Mouse (Mus musculus) midbrain, embryonic 10.5 days (tissue): ENCODE data around the gene Etv4. TPM values are rescaled to one million over a fixed set of nuclear protein-coding genes. Genes with fewer than 3 reads are reported as not detected.

Experiments used
- DNase-seq: peaks from one replicate; pipeline ENCODE4 v3.0.0-alpha.2; 2017; ENCODE audit warnings: low spot score
- H3K27ac ChIP-seq: fragments of 300-500 bp; sonication (generic); replicated peaks from 2 replicates; pipeline ENCODE4 v1.5.1; 2016; ENCODE audit warnings: mild to moderate bottlenecking
- H3K27me3 ChIP-seq: fragments of 300-500 bp; sonication (generic); 2 replicates; pipeline ENCODE4 v1.6.1; 2016; ENCODE audit warnings: low read depth, mild to moderate bottlenecking; ENCODE audit not compliant: poor library complexity, severe bottlenecking
- H3K36me3 ChIP-seq: fragments of 300-500 bp; sonication (generic); 2 replicates; pipeline ENCODE4 v1.6.1; 2016; ENCODE audit warnings: mild to moderate bottlenecking, moderate library complexity
- H3K4me1 ChIP-seq: fragments of 300-500 bp; sonication (generic); 2 replicates; pipeline ENCODE4 v1.6.1; 2016
- H3K4me3 ChIP-seq: fragments of 300-500 bp; sonication (generic); 2 replicates; pipeline ENCODE4 v1.5.1; 2016; ENCODE audit warnings: mild to moderate bottlenecking, moderate library complexity
- H3K9me3 ChIP-seq: fragments of 300-500 bp; sonication (generic); replicated peaks from 2 replicates; pipeline ENCODE4 v1.6.1; 2016; ENCODE audit warnings: mild to moderate bottlenecking
- WGBS: fragments of 180-500 bp; shearing (Covaris S2); methylation state at CpG from one replicate; pipeline ENCODE4 v1.1.7; 2016; 5-methylcytosine and 5-hydroxymethylcytosine counted together
- polyA plus RNA-seq: library from polyadenylated mRNA; unstranded; fragments of >200 nt; fragmentation: Nextera tagmentation; extraction: Ambion mirVana; gene quantifications from 2 replicates; pipeline ENCODE4 v1.2.1, GENCODE M21; 2016

Gene Etv4
- polyA plus RNA-seq, 1 experiment from 2014 or later = 9.4 TPM

DNA sequence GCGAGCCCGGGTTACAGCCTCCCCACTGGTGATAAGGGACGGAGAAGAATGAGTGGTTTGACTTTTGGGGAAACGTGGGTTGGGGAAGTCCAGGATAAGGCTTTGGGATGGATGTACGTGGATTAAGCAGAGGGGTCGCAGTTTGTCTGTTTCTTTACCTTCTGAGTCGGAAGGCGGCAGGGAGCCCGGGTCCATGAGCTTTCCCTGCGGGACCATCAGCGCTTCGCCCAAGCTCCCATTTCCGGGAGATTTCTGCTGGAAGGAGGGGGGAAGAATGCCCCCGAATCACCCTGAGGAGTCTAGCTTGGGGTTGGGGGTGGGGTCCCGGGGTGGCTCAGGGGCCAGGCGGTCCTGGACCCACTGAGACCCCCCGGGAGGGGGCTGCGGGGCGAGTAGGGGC is 1.1 kb downstream of the Etv4 start:
- WGBS = 2% methylated on average over 19 of the region's 19 CpGs
- H3K4me3 ChIP-seq = peak overlapping the region; percentile 68
- H3K4me1 ChIP-seq = peaks cover 35% of the 10 kb centered on the region
- H3K9me3 ChIP-seq = no peaks in the 10 kb centered on the region
- peaks cover 96% of the 10 kb centered on the region for H3K27me3 ChIP-seq
- H3K27ac ChIP-seq = peak overlapping the region; percentile 88
- no peak for DNase-seq
- no peaks in the 10 kb centered on the region for H3K36me3 ChIP-seq

DNA sequence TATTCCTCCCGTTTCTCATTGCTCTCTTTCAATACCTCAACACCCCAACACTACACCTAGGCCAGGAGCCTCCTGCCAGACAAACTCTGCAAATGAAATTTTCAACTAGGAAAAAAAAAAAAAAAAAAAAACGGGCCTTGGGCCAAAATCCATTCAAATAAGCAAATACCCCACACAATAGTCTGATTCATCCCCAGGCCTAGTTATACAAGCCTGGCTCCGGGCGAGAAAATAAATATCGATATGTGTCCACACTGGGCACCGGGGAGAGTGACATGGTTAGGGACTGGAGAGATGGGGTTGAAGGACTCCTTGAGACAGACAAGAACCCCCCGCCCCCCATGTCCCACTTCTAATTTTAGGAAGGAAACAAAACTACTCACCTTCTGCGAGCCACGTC is 1.6 kb downstream of the Etv4 start:
- peaks cover 35% of the 10 kb centered on the region for H3K4me1 ChIP-seq

DNA sequence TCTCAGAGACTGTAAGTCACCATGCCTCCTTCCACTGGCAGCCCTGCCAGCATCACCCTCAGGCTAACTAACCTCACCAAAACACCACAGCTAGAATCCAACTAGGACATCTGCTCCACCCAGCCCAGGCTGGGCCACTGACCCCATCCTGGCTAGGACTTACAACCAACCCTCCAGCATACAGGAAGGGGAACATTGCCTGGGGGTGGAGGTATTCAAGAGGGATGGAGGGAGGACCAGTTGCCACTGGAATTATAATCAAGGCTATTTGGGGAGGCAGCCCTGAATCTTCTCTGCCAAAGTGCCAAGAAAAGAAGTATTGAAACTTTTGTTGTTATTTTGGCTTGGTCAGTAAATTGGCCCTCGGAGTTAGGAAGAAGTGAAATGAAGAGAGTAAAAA is 2.0 kb downstream of the Etv4 start:
- Histone ChIP-seq H3K9me3 (no peaks in the 10 kb centered on the region), H3K4me3 (no peak overlapping the region), H3K27me3 (peaks cover 93% of the 10 kb centered on the region), H3K36me3 (no peaks in the 10 kb centered on the region), H3K27ac (no peak overlapping the region), H3K4me1 (peaks cover 37% of the 10 kb centered on the region)
- no peak for DNase-seq
- WGBS = 75% methylated on average over 1 of the region's 1 CpGs

More for the DNA sequence above, 1.6 kb downstream of the Etv4 start:
- Histone ChIP-seq H3K4me3 (peak overlapping the region; percentile 68), H3K27ac (peak overlapping the region; percentile 88; the same call in 1 of the 2 replicates), H3K36me3 (no peaks in the 10 kb centered on the region), H3K27me3 (peaks cover 93% of the 10 kb centered on the region), H3K9me3 (no peaks in the 10 kb centered on the region)
- DNase-seq = no peak
- WGBS = 36% methylated on average over 9 of the region's 9 CpGs

DNA sequence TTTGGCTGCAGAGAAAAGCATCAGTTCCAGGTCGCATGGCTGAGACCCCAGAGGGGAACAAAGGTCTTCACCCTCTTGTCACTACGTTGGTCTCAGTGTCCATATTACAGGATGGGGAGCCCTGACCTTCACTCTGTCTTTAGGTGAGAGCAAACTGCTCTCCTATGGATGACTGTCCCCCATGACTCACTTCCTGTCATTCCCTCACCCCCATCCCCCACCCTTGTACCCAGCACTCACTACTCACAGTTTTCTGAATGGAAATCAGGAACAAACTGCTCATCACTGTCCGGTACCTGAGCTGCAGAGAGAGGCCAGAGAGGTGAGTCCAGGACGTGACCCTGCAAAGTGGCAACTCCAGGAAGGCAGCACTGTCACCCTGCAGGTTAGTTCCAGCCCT is 8.3 kb downstream of the Etv4 start:
- Histone ChIP-seq H3K4me1 (peaks cover 30% of the 10 kb centered on the region), H3K4me3 (no peak overlapping the region), H3K27me3 (peaks cover 86% of the 10 kb centered on the region), H3K9me3 (no peaks in the 10 kb centered on the region), H3K27ac (no peak overlapping the region), H3K36me3 (no peaks in the 10 kb centered on the region; the same call in 1 of the 2 replicates)
- DNase-seq = no peak
- 70% methylated on average over 4 of the region's 4 CpGs for WGBS

DNA sequence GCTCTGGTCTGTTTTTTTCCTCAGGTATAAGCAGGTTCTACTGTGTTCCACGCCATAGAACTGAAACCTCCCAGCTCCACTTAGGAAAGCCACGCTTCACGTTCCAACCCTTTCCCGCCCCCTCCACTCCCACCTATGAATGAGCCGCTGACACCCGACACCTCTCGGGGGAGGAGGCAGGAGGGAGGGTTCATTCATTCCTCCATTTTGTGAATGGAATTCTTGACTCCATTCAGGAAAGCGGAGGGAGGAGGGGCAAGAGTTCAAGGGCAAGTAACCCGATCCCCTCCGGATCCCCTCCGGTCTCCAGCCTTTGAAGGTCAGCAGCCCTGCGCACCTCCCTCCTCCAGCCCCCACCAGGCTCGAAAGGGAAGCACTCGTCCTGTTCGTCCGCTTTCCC is 12.7 kb downstream of the Etv4 start:
- peaks cover 32% of the 10 kb centered on the region for H3K36me3 ChIP-seq
- H3K4me3 ChIP-seq = peak overlapping the region; percentile 30
- H3K4me1 ChIP-seq = peaks cover 28% of the 10 kb centered on the region
- 0% methylated on average over 16 of the region's 16 CpGs for WGBS
- peaks cover 73% of the 10 kb centered on the region for H3K27me3 ChIP-seq
- H3K9me3 ChIP-seq = no peaks in the 10 kb centered on the region
- peak; percentile 86 for DNase-seq
- peak overlapping the region; percentile 55 for H3K27ac ChIP-seq

DNA sequence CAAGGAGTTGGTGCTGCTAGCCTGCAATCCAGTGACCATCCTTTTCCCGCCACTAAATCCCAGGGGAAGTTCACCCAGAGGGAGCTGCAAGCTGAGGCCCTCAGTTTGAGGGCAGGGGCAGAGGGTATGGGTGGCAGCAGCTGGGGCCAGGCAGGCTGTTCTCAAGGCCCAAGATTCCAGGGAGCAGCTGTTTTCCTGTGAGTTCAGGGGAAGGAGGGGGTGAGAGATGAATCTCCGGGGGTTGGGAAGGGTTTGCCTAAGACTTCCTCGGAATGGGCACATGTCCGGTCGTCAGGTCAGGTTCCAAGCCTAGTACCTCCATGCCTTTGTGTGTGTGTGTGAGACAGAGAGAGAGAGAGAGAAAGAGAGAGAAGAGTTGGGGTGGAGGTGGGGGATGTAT is 13.1 kb downstream of the Etv4 start:
- Histone ChIP-seq H3K9me3 (no peaks in the 10 kb centered on the region), H3K4me3 (peak overlapping the region; percentile 30), H3K4me1 (peaks cover 29% of the 10 kb centered on the region), H3K36me3 (peaks cover 36% of the 10 kb centered on the region), H3K27ac (peak overlapping the region; percentile 55), H3K27me3 (peaks cover 69% of the 10 kb centered on the region)
- DNase-seq = peak; percentile 29
- WGBS = 8% methylated on average over 5 of the region's 5 CpGs

DNA sequence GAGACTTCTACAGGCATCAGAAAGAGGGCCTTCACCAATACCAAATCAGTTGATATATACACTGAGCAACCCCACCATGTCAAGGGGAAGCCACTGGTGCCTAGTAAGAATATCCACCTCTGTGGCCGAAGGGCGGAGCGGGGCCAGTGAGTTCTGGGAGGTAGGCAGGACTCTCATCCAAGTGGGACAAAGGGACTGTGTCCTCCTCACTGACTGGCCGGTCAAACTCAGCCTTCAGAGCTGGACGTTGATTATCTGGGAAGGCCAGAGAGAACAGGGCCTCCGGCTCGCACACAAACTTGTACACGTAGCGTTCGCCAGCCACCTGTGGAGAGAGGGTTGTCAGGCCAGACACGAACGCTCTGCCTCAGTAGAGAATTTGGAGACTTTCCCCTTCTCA is 14.9 kb downstream of the Etv4 start:
- 91% methylated on average over 12 of the region's 12 CpGs for WGBS
- peaks cover 53% of the 10 kb centered on the region for H3K36me3 ChIP-seq
- peaks cover 29% of the 10 kb centered on the region for H3K4me1 ChIP-seq
- no peak for DNase-seq
- no peak overlapping the region for H3K27ac ChIP-seq
- H3K27me3 ChIP-seq = peaks cover 53% of the 10 kb centered on the region
- no peaks in the 10 kb centered on the region for H3K9me3 ChIP-seq
- no peak overlapping the region for H3K4me3 ChIP-seq

DNA sequence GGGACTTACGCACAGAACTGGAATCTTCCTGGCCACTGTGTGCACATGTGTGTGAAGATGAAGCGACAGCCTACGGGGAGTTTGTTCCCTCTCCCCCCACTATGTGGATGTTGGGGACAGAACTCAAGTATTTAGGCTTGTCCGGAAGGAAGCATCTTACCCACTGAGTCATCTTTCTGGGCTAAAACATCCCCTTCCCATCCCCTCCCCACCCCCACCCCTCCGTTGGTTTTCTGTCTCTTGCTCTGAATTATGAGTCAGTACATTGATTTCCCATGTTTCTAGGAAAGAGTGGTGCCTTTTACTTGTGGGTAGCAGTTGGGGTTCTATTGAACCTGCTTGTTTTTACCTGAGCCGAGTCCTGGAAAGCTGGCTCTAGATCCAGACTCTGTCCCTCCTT is 16.4 kb downstream of the Etv4 start:
- Histone ChIP-seq H3K4me1 (peaks cover 28% of the 10 kb centered on the region), H3K4me3 (no peak overlapping the region), H3K9me3 (no peaks in the 10 kb centered on the region), H3K27ac (no peak overlapping the region), H3K27me3 (peaks cover 38% of the 10 kb centered on the region), H3K36me3 (peaks cover 68% of the 10 kb centered on the region)
- no peak for DNase-seq
- 92% methylated on average over 6 of the region's 6 CpGs for WGBS

DNA sequence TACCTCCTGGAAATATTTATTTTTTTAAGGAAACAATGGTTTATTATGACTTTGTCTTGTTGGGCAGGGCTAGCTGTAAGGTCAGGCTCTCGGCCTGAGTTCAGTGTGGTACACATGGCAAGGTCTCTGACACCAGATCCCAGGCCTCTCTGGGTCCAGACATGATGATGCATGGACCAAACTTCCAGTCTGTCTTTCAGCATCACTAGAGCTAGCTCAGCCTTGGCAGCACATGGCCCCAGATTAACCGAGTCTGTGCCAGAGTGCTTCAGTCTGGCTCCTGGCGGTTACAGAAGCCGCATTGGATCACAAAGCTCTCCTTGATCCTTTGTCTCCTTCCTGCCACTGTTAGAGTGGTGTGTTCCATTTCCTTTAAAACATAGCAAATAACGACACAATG is 17.8 kb downstream of the Etv4 start:
- 78% methylated on average over 5 of the region's 5 CpGs for WGBS
- H3K4me3 ChIP-seq = no peak overlapping the region
- H3K4me1 ChIP-seq = peaks cover 16% of the 10 kb centered on the region
- H3K27ac ChIP-seq = no peak overlapping the region
- H3K9me3 ChIP-seq = no peaks in the 10 kb centered on the region
- H3K36me3 ChIP-seq = peaks cover 78% of the 10 kb centered on the region
- H3K27me3 ChIP-seq = peaks cover 28% of the 10 kb centered on the region
- DNase-seq = no peak

DNA sequence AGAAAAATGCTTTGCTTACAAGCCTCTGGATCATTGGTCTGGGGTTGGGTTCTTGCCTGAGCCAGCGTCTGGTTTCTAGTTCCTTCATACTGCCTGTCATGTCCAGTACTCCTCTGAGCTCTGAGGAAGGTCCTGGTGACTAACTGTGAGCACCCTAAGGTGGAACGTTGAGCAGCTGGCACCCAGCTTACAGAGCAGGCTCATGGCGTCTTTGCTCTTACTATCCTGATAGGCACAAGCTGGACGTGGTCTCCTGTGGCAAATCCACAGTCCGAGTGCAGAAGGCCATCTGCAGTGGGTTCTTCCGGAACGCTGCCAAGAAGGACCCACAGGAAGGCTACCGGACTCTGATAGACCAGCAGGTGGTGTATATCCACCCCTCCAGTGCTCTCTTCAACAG is 20.6 kb downstream of the Etv4 start:
- Histone ChIP-seq H3K4me1 (peaks cover 8% of the 10 kb centered on the region), H3K27me3 (peaks cover 2% of the 10 kb centered on the region; the same call in 1 of the 2 replicates), H3K36me3 (peaks cover 95% of the 10 kb centered on the region), H3K27ac (no peak overlapping the region), H3K9me3 (no peaks in the 10 kb centered on the region), H3K4me3 (no peak overlapping the region)
- DNase-seq = no peak
- WGBS = 93% methylated on average over 8 of the region's 8 CpGs

DNA sequence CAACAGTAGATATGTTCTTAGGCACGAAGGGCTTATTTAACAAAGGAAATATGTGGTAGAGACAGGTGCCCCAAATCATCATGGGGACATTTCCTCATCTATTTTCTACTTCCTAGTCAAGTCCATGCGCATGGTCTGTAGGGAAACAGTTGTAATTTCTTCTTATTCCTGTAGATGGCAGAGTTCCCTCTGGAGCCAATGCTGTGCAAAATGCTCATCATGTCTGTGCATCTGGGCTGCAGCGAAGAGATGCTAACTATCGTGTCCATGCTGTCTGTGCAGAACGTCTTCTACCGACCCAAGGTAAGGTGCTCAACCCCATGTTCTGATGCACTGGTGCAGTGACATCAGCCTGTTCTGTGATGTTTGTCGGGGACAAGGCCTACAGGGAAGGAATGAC is 21.4 kb downstream of the Etv4 start:
- Histone ChIP-seq H3K9me3 (no peaks in the 10 kb centered on the region), H3K27me3 (no peaks in the 10 kb centered on the region), H3K27ac (no peak overlapping the region), H3K36me3 (peaks cover 95% of the 10 kb centered on the region), H3K4me1 (peaks cover 8% of the 10 kb centered on the region), H3K4me3 (no peak overlapping the region)
- 70% methylated on average over 7 of the region's 7 CpGs for WGBS
- DNase-seq = peak; percentile 25

DNA sequence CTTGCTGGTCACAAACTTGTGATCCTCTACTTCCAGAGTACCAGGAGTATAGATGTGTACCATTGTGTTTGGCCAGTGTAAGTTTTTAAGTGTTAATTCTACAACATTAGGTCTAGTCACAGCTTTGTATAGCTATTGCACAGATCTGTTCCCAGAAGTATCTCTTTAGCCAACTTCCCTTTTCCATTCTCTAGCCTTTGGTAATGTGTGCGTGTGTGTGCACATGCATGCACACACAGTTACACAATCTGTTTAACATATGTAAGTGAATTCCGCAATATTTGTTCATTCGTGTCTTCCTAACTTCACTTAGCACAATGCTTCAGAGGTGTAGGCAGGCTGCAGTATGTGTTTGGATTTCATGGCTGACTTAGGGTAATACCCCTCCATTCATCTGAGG is 25.6 kb downstream of the Etv4 start:
- no peak for DNase-seq
- Histone ChIP-seq H3K4me1 (no peaks in the 10 kb centered on the region), H3K4me3 (no peak overlapping the region), H3K36me3 (peaks cover 95% of the 10 kb centered on the region), H3K27ac (no peak overlapping the region), H3K9me3 (no peaks in the 10 kb centered on the region), H3K27me3 (no peaks in the 10 kb centered on the region)
- WGBS = 97% methylated on average over 3 of the region's 3 CpGs

DNA sequence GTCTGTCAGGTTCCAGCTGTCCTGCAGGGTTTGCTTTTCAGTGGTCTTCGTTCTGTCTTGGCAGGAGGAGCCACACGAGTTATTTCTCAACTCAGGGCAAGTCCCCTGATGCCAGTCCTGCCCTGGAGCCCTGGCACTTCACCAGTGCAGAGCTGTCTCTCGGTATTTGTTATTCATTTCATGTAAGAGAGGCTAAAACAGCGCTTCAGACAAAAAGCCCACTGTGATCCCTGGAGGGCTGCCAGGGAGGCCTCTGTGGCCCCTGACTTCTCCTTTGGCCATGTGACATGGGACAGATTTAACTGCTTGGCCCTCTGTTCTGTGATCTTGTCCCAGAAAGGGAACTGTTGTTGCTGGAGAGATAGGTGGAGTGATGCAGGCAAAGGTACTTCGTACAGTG is 26.7 kb downstream of the Etv4 start:
- Histone ChIP-seq H3K4me3 (no peak overlapping the region), H3K36me3 (peaks cover 96% of the 10 kb centered on the region), H3K27me3 (no peaks in the 10 kb centered on the region), H3K27ac (no peak overlapping the region), H3K4me1 (no peaks in the 10 kb centered on the region), H3K9me3 (no peaks in the 10 kb centered on the region)
- 89% methylated on average over 5 of the region's 5 CpGs for WGBS
- no peak for DNase-seq

DNA sequence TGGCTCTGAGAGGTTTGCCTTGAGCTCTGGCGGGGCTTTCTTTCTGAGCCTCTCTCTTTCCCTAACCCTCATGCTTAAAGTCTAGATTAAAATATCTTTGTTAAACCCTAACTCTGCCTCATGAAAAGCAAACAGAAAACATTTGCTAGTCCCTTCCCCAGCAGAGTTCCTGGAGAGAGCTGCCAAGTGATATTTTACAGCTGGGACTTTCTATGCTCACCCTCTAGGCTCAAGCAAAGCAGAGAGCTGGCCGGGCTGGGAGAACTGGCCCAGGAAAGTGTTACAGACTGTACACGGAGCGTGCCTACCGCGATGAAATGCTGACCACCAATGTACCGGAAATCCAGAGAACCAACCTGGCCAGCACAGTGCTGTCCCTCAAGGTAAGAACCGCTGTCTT is 27.8 kb downstream of the Etv4 start:
- no peaks in the 10 kb centered on the region for H3K9me3 ChIP-seq
- H3K4me3 ChIP-seq = no peak overlapping the region
- no peak for DNase-seq
- no peak overlapping the region for H3K27ac ChIP-seq
- 93% methylated on average over 8 of the region's 8 CpGs for WGBS
- H3K4me1 ChIP-seq = no peaks in the 10 kb centered on the region
- peaks cover 98% of the 10 kb centered on the region for H3K36me3 ChIP-seq
- no peaks in the 10 kb centered on the region for H3K27me3 ChIP-seq
